Mouse (Mus musculus): ENCODE measurements around the gene Kptn.

Kptn gene

GRCm38 (mm10) chr7:16119569-16120261 lies at the start of gene Kptn:
Gene Kptn, plus strand, starts transcription at chr7:16119895.
- DNase-seq (ENCODE audit: low spot score in 2 of 2): peak; percentile 87 to 91

GRCm38 (mm10) chr7:16070846-16071245 lies 48.8 kb upstream of the Kptn start:
- no peak for DNase-seq (ENCODE audit: low spot score in 2 of 2)

GRCm38 (mm10) chr7:16071906-16072305 lies 47.8 kb upstream of the Kptn start:
- DNase-seq (ENCODE audit: low spot score in 2 of 2): no peak

GRCm38 (mm10) chr7:16079947-16080346 lies 39.7 kb upstream of the Kptn start:
- no peak for DNase-seq (ENCODE audit: low spot score in 2 of 2)

- DNase-seq (ENCODE audit: low spot score in 2 of 2): no peak
These were observed 39.1 kb upstream of the Kptn start for GRCm38 (mm10) chr7:16080581-16080980.

- DNase-seq (ENCODE audit: low spot score in 2 of 2): no peak
These were observed 36.3 kb upstream of the Kptn start for GRCm38 (mm10) chr7:16083361-16083760.

GRCm38 (mm10) chr7:16087587-16087986 lies 32.1 kb upstream of the Kptn start:
- DNase-seq (ENCODE audit: low spot score in 2 of 2): no peak

GRCm38 (mm10) chr7:16094592-16094991 lies 25.1 kb upstream of the Kptn start:
- no peak for DNase-seq (ENCODE audit: low spot score in 2 of 2)

- peak; percentile 98 for DNase-seq (ENCODE audit: low spot score in 2 of 2)
These were observed 21.4 kb upstream of the Kptn start, which contains the start of gene Napa for GRCm38 (mm10) chr7:16098021-16099017. Gene Napa, plus strand, starts transcription at chr7:16098458.

- DNase-seq (ENCODE audit: low spot score in 2 of 2): no peak
These were observed 19.8 kb upstream of the Kptn start for GRCm38 (mm10) chr7:16099901-16100300.

GRCm38 (mm10) chr7:16101081-16101480 lies 18.6 kb upstream of the Kptn start:
- no peak for DNase-seq (ENCODE audit: low spot score in 2 of 2)

GRCm38 (mm10) chr7:16101726-16102475 lies 17.8 kb upstream of the Kptn start:
- no peak for DNase-seq (ENCODE audit: low spot score in 2 of 2)

GRCm38 (mm10) chr7:16102686-16103226 lies 16.9 kb upstream of the Kptn start:
- no peak for DNase-seq (ENCODE audit: low spot score in 2 of 2)

GRCm38 (mm10) chr7:16103760-16104159 lies 15.9 kb upstream of the Kptn start:
- DNase-seq (ENCODE audit: low spot score in 2 of 2): no peak

- no peak for DNase-seq (ENCODE audit: low spot score in 2 of 2)
These were observed 14.9 kb upstream of the Kptn start for GRCm38 (mm10) chr7:16104611-16105388.

- no peak for DNase-seq (ENCODE audit: low spot score in 2 of 2)
These were observed 10.7 kb upstream of the Kptn start for GRCm38 (mm10) chr7:16108886-16109542.

GRCm38 (mm10) chr7:16110158-16110557 lies 9.5 kb upstream of the Kptn start:
- DNase-seq (ENCODE audit: low spot score in 2 of 2): no peak

GRCm38 (mm10) chr7:16111284-16112090 lies 8.2 kb upstream of the Kptn start:
- DNase-seq (ENCODE audit: low spot score in 2 of 2): no peak

- no peak for DNase-seq (ENCODE audit: low spot score in 2 of 2)
These were observed 3.3 kb upstream of the Kptn start for GRCm38 (mm10) chr7:16116418-16116817.

Data from urinary bladder, postnatal 4 days (tissue).